Mouse (Mus musculus) c-Kit-positive CD71-positive TER-119-negative erythroid progenitor cells, embryonic 14.5 days (primary cell): ENCODE results near the gene Zfp747.

Experiments
- DNase-seq: peaks from one replicate; pipeline ENCODE4 v3.0.0-alpha.2; 2013; ENCODE audit warnings: low read depth

Gene Zfp747

GRCm38 (mm10) chr7:127333240-127333639 lies 42.6 kb downstream of the Zfp747 start:
- DNase-seq = no peak

- DNase-seq = no peak
Observed at GRCm38 (mm10) chr7:127326685-127327084, 49.2 kb downstream of the Zfp747 start.

GRCm38 (mm10) chr7:127325550-127325949 lies 50.3 kb downstream of the Zfp747 start:
- no peak for DNase-seq

GRCm38 (mm10) chr7:127324944-127325343 lies 50.9 kb downstream of the Zfp747 start:
- no peak for DNase-seq
